Mouse (Mus musculus): ENCODE data around the gene Eci2.

DNA sequence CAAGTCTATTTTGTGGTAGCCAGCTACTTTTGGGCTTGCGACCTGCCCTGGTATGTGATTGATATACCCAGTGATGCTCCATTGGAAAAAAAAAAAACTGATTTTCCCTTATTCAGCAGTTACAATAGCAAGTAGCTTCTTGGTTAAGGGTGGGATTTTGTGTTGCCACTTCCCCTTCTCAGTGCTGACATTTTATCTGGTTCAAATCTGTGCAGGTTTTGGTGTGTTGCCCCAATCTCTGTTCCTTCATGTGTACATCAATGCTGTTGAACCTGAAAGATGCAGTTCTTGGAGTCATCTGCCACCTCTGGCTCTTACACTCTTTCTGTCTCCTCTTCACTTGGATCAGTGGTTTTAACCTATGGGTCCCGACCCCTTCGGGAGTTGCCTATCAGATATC is 1.5 kb upstream of the Eci2 start:
- TF ChIP-seq CTCF (IDR thresholded peaks at IDR 0.05; ENCODE audit: low read depth, low read length) (no peak), GATA2 (IDR thresholded peaks at IDR 0.05; ENCODE audit: borderline replicate concordance, low read depth, low read length) (no peak), POLR2AphosphoS5 (IDR thresholded peaks at IDR 0.05; ENCODE audit: insufficient replicate concordance, low read depth, low read length) (no peak), GATA1 (IDR thresholded peaks at IDR 0.05; ENCODE audit: borderline replicate concordance, low read length) (no peak), TAL1 (conservative IDR thresholded peaks at IDR 0.05; ENCODE audit: low read depth, low read length) (no peak)
